Mouse (Mus musculus) E14TG2a.4 (cell line): ENCODE measurements around the gene Syt16.

Experiments used
- H3K27me3 ChIP-seq: 2 replicates; pipeline ENCODE4 v1.6.1; 2014; ENCODE audit warnings: low read length, control low read depth; ENCODE audit not compliant: insufficient read depth
- H3K36me3 ChIP-seq: 2 replicates; pipeline ENCODE4 v1.6.1; 2014; ENCODE audit warnings: low read length, control low read depth; ENCODE audit not compliant: insufficient read depth
- H3K4me1 ChIP-seq: replicated peaks from 2 replicates; pipeline ENCODE4 v1.6.1; 2014; ENCODE audit warnings: low read depth, low read length, control low read depth
- H3K4me3 ChIP-seq: replicated peaks from 2 replicates; pipeline ENCODE4 v1.5.1; 2014; ENCODE audit warnings: mild to moderate bottlenecking, low read length
- H3K9me3 ChIP-seq: 2 replicates; pipeline ENCODE4 v1.6.1; 2014; ENCODE audit warnings: low read length, control low read depth
- CTCF ChIP-seq: conservative IDR thresholded peaks from 2 replicates; pipeline ENCODE4 v1.5.1; 2014; ENCODE audit warnings: low read length
- NANOG ChIP-seq: IDR thresholded peaks from 2 replicates; pipeline ENCODE4 v1.6.1; 2014; ENCODE audit warnings: borderline replicate concordance, low read length, mixed read lengths
- POU5F1 ChIP-seq: IDR thresholded peaks from 2 replicates; pipeline ENCODE4 v1.6.1; 2014; ENCODE audit warnings: low read length, borderline replicate concordance

Syt16 gene

GRCm38 (mm10) chr12:74043225-74043624, 45.8 kb downstream of the Syt16 start:
- Histone ChIP-seq H3K36me3 (no peaks in the 10 kb centered on the region), H3K9me3 (no peaks in the 10 kb centered on the region), H3K4me1 (no peaks in the 10 kb centered on the region), H3K27me3 (no peaks in the 10 kb centered on the region), H3K4me3 (no peak overlapping the region)
- TF ChIP-seq NANOG = no peak
- no peak for TF ChIP-seq POU5F1
- TF ChIP-seq CTCF = no peak

- no peaks in the 10 kb centered on the region for H3K27me3 ChIP-seq
- H3K9me3 ChIP-seq = no peaks in the 10 kb centered on the region
- TF ChIP-seq POU5F1 (no peak), CTCF (no peak), NANOG (no peak)
- H3K4me1 ChIP-seq = no peaks in the 10 kb centered on the region
- no peak overlapping the region for H3K4me3 ChIP-seq
- H3K36me3 ChIP-seq = no peaks in the 10 kb centered on the region
Measured at GRCm38 (mm10) chr12:74043755-74044154, 46.3 kb downstream of the Syt16 start.

GRCm38 (mm10) chr12:74044241-74044640, 46.8 kb downstream of the Syt16 start:
- Histone ChIP-seq H3K36me3 (no peaks in the 10 kb centered on the region), H3K4me3 (no peak overlapping the region), H3K4me1 (no peaks in the 10 kb centered on the region), H3K9me3 (no peaks in the 10 kb centered on the region), H3K27me3 (no peaks in the 10 kb centered on the region)
- TF ChIP-seq NANOG (no peak), POU5F1 (no peak)

- H3K9me3 ChIP-seq = peaks cover 30% of the 10 kb centered on the region
- H3K4me3 ChIP-seq = no peak overlapping the region
- H3K36me3 ChIP-seq = no peaks in the 10 kb centered on the region
- H3K4me1 ChIP-seq = no peaks in the 10 kb centered on the region
- TF ChIP-seq NANOG (no peak), CTCF (no peak; the same call in 1 of the 2 replicates), POU5F1 (no peak)
- no peaks in the 10 kb centered on the region for H3K27me3 ChIP-seq
Measured at GRCm38 (mm10) chr12:74055336-74055931, 58.0 kb downstream of the Syt16 start.

- peaks cover 30% of the 10 kb centered on the region for H3K9me3 ChIP-seq
- H3K4me3 ChIP-seq = no peak overlapping the region
- H3K27me3 ChIP-seq = no peaks in the 10 kb centered on the region
- H3K36me3 ChIP-seq = no peaks in the 10 kb centered on the region
- TF ChIP-seq CTCF (no peak), NANOG (no peak)
- no peaks in the 10 kb centered on the region for H3K4me1 ChIP-seq
Measured at GRCm38 (mm10) chr12:74056162-74056561, 58.7 kb downstream of the Syt16 start.

- Histone ChIP-seq H3K27me3 (no peaks in the 10 kb centered on the region), H3K4me1 (no peaks in the 10 kb centered on the region), H3K4me3 (no peak overlapping the region), H3K9me3 (no peaks in the 10 kb centered on the region), H3K36me3 (no peaks in the 10 kb centered on the region)
- TF ChIP-seq CTCF = no peak
- no peak for TF ChIP-seq POU5F1
- no peak for TF ChIP-seq NANOG
Measured at GRCm38 (mm10) chr12:74062547-74062946, 65.1 kb downstream of the Syt16 start.

- no peaks in the 10 kb centered on the region for H3K4me1 ChIP-seq
- H3K4me3 ChIP-seq = no peak overlapping the region
- H3K36me3 ChIP-seq = no peaks in the 10 kb centered on the region
- no peaks in the 10 kb centered on the region for H3K9me3 ChIP-seq
- TF ChIP-seq POU5F1 (no peak), NANOG (no peak), CTCF (no peak)
- H3K27me3 ChIP-seq = no peaks in the 10 kb centered on the region
Measured at GRCm38 (mm10) chr12:74068912-74069311, 71.5 kb downstream of the Syt16 start.

GRCm38 (mm10) chr12:74075590-74075989, 78.1 kb downstream of the Syt16 start:
- Histone ChIP-seq H3K4me3 (no peak overlapping the region), H3K36me3 (no peaks in the 10 kb centered on the region), H3K4me1 (no peaks in the 10 kb centered on the region), H3K27me3 (no peaks in the 10 kb centered on the region), H3K9me3 (no peaks in the 10 kb centered on the region)
- TF ChIP-seq POU5F1 = no peak
- TF ChIP-seq CTCF = no peak
- no peak for TF ChIP-seq NANOG

- Histone ChIP-seq H3K4me1 (no peaks in the 10 kb centered on the region), H3K9me3 (no peaks in the 10 kb centered on the region), H3K4me3 (no peak overlapping the region), H3K27me3 (no peaks in the 10 kb centered on the region), H3K36me3 (no peaks in the 10 kb centered on the region)
- TF ChIP-seq NANOG = no peak
- TF ChIP-seq POU5F1 = no peak
- no peak for TF ChIP-seq CTCF
Measured at GRCm38 (mm10) chr12:74076091-74076490, 78.6 kb downstream of the Syt16 start.
